Mouse (Mus musculus) kidney, adult 2 months (tissue): ENCODE results near the gene Stx12.

Experiments
- CTCF ChIP-seq: fragments of 200-500 bp; conservative IDR thresholded peaks from 2 replicates; pipeline ENCODE4 v1.5.1; 2011; ENCODE audit warnings: low read depth, mild to moderate bottlenecking, control low read depth, low read length, moderate library complexity, mixed read lengths; ENCODE audit not compliant: insufficient read depth, insufficient read length
- POLR2A ChIP-seq: fragments of 200-500 bp; IDR thresholded peaks from one replicate; pipeline ENCODE4 v1.6.1; 2011; ENCODE audit warnings: low read depth, low read length, control low read depth

- TF ChIP-seq CTCF (no peak), POLR2A (peak; percentile 68)
Measured at GRCm38 (mm10) chr4:132884064-132884843, at the start of gene Stx12.
